Comparison of ENCODE assay signal across 9 mouse cellular contexts in genomic region chr9:20857131-20857530, GRCm38 (mm10). TPM values are rescaled to one million over a fixed set of nuclear protein-coding genes. Genes with fewer than 3 reads are reported as not detected.
DNase-seq lines count a peak whose midpoint lies in the region; ATAC-seq and TF ChIP-seq lines count a peak whose summit lies in the region.
"Had no signal": no experiment of that assay in that cellular context is flagged by ENCODE, and none has a peak within 500 bp of the region (broad histone marks: within the 10 kb centered on the region; RNA-seq: fewer than 3 reads in every experiment).

No protein-coding gene starts in this region.

- TF ChIP-seq POLR2A in brain, embryonic 14.5 days (IDR thresholded peaks at IDR 0.05; ENCODE audit: borderline replicate concordance, extremely low read depth, insufficient read depth, insufficient read length, poor library complexity, severe bottlenecking), result no peak

- no peak for ATAC-seq in neural tube, embryonic 15.5 days (ENCODE audit: low FRiP score)
- ATAC-seq in kidney, embryonic 14.5 days (ENCODE audit: low FRiP score, low TSS enrichment), result peak; percentile 58; the same call in 1 of the 2 replicates

- H3K27ac ChIP-seq in neural tube, embryonic 15.5 days (replicated peaks), result no peak overlapping the region
- no peak overlapping the region for H3K27ac ChIP-seq in kidney, embryonic 14.5 days (ENCODE audit: low read depth, low read length)
- H3K27ac ChIP-seq: heart, embryonic 13.5 days had no signal

- peak; percentile 64 for DNase-seq in neural tube, embryonic 10.5 days (ENCODE audit: extremely low spot score, low spot score)
- DNase-seq in brain, embryonic 14.5 days (ENCODE audit: low read depth), result peak; percentile 22
- DNase-seq in naive thymus-derived CD4-positive, alpha-beta T cell, adult 2 months (ENCODE audit: low read depth), result peak; percentile 62
- DNase-seq in left cerebral cortex, postnatal 36 days (ENCODE audit: low spot score in 2 of 2), result no peak
- DNase-seq in left cerebral cortex, adult 8-10 months (ENCODE audit: low spot score in 2 of 2), result no peak

- 11% methylated on average over 6 of the region's 6 CpGs for WGBS in neural tube, embryonic 15.5 days
- WGBS in kidney, embryonic 14.5 days, result 5% methylated on average over 6 of the region's 6 CpGs

- H3K27me3 ChIP-seq in neural tube, embryonic 15.5 days (replicated peaks), result peaks cover 14% of the 10 kb centered on the region; the same call in 1 of the 2 replicates
- no peaks in the 10 kb centered on the region; the same call in 1 of the 2 replicates for H3K27me3 ChIP-seq in kidney, embryonic 14.5 days (ENCODE audit: control insufficient read depth, insufficient read depth, low read length)

- no peaks in the 10 kb centered on the region for H3K4me1 ChIP-seq in neural tube, embryonic 15.5 days
- no peaks in the 10 kb centered on the region for H3K4me1 ChIP-seq in kidney, embryonic 14.5 days (ENCODE audit: control insufficient read depth, insufficient read depth, low read length)
- H3K4me1 ChIP-seq: heart, embryonic 13.5 days had no signal

- H3K4me3 ChIP-seq in neural tube, embryonic 15.5 days (replicated peaks), result no peak overlapping the region
- no peak overlapping the region for H3K4me3 ChIP-seq in kidney, embryonic 14.5 days (ENCODE audit: low read length)
- H3K4me3 ChIP-seq: heart, embryonic 13.5 days had no signal

- no peaks in the 10 kb centered on the region for H3K36me3 ChIP-seq in neural tube, embryonic 15.5 days
- no peaks in the 10 kb centered on the region for H3K36me3 ChIP-seq in kidney, embryonic 14.5 days (ENCODE audit: control insufficient read depth, insufficient read depth, low read length)
- H3K36me3 ChIP-seq: heart, embryonic 13.5 days had no signal

- TF ChIP-seq CTCF in brain, embryonic 14.5 days (IDR thresholded peaks at IDR 0.05; ENCODE audit: borderline replicate concordance, extremely low read depth, insufficient read depth, insufficient read length), result no peak

- H3K9ac ChIP-seq in neural tube, embryonic 15.5 days (replicated peaks), result no peak overlapping the region
- H3K9ac ChIP-seq in kidney, embryonic 14.5 days (ENCODE audit: low read depth, low read length), result no peak overlapping the region
- H3K9ac ChIP-seq: heart, embryonic 13.5 days had no signal

- H3K9me3 ChIP-seq in neural tube, embryonic 15.5 days (replicated peaks), result no peaks in the 10 kb centered on the region
- H3K9me3 ChIP-seq in kidney, embryonic 14.5 days (ENCODE audit: control insufficient read depth, low read length), result no peaks in the 10 kb centered on the region
- H3K9me3 ChIP-seq: heart, embryonic 13.5 days had no signal

- H3K4me2 ChIP-seq in neural tube, embryonic 15.5 days, result no peak overlapping the region
- H3K4me2 ChIP-seq in kidney, embryonic 14.5 days (replicated peaks; ENCODE audit: low read depth, low read length), result no peak overlapping the region
- H3K4me2 ChIP-seq: heart, embryonic 13.5 days had no signal

- intact Hi-C loops in left cerebral cortex, postnatal 36 days (cut with DNase I), result no loop called here

RNA-seq across cellular contexts. Expression of gene A230050P20Rik, which starts 11.3 kb away (rescaled TPM):
- polyA plus RNA-seq in neural tube, embryonic 15.5 days (2015; fragmentation: Nextera tagmentation; extraction: Ambion mirVana), result 17.0 and 23.2 TPM in 2 replicates
- polyA plus RNA-seq in brain, embryonic 14.5 days (2012; rRNA removed), result 6.6 and 8.7 TPM in 2 replicates
- 6.1 and 7.8 TPM in 2 replicates for polyA plus RNA-seq in kidney, embryonic 14.5 days (2014; fragmentation: Nextera tagmentation; extraction: Ambion mirVana)
- 10 to 100 TPM; 65.7 to 90.2 TPM for total RNA-seq in left cerebral cortex, postnatal 36 days (2021)
- 10 to 100 TPM; 71.9 to 91.7 (median 82.6) TPM for total RNA-seq in left cerebral cortex, adult 8-10 months (2022)

RNA-seq across cellular contexts. Expression of gene Angptl6, which starts 22.4 kb away (rescaled TPM):
- polyA plus RNA-seq in neural tube, embryonic 15.5 days (2015; fragmentation: Nextera tagmentation; extraction: Ambion mirVana), result 11.8 and 13.8 TPM in 2 replicates
- 11.7 and 13.9 TPM in 2 replicates for polyA plus RNA-seq in brain, embryonic 14.5 days (2012; rRNA removed)
- 2.0 and 2.2 TPM in 2 replicates for polyA plus RNA-seq in kidney, embryonic 14.5 days (2014; fragmentation: Nextera tagmentation; extraction: Ambion mirVana)
- 10 to 100 TPM; 10.5 to 11.8 TPM for total RNA-seq in left cerebral cortex, postnatal 36 days (2021)
- 10 to 100 TPM in 1 of 4 experiments, 1 to 10 TPM in 3; 8.4 to 10.1 (median 9.2) TPM for total RNA-seq in left cerebral cortex, adult 8-10 months (2022)

RNA-seq across cellular contexts. Expression of gene Ppan, which starts 30.8 kb away (rescaled TPM):
- polyA plus RNA-seq in neural tube, embryonic 15.5 days (2015; fragmentation: Nextera tagmentation; extraction: Ambion mirVana), result 49.7 and 57.3 TPM in 2 replicates
- polyA plus RNA-seq in brain, embryonic 14.5 days (2012; rRNA removed), result 73.8 and 96.8 TPM in 2 replicates
- 82.3 and 90.0 TPM in 2 replicates for polyA plus RNA-seq in kidney, embryonic 14.5 days (2014; fragmentation: Nextera tagmentation; extraction: Ambion mirVana)
- total RNA-seq in left cerebral cortex, postnatal 36 days (2021), result 10 to 100 TPM; 18.6 to 23.9 TPM
- 10 to 100 TPM; 21.5 to 27.2 (median 23.6) TPM for total RNA-seq in left cerebral cortex, adult 8-10 months (2022)

RNA-seq across cellular contexts. Expression of gene Rdh8, which starts 38.8 kb away (rescaled TPM):
- not detected in 2 replicates for polyA plus RNA-seq in neural tube, embryonic 15.5 days (2015; fragmentation: Nextera tagmentation; extraction: Ambion mirVana)
- polyA plus RNA-seq in brain, embryonic 14.5 days (2012; rRNA removed), result not detected in 2 replicates
- polyA plus RNA-seq in kidney, embryonic 14.5 days (2014; fragmentation: Nextera tagmentation; extraction: Ambion mirVana), result not detected in 2 replicates
- not detected for total RNA-seq in left cerebral cortex, postnatal 36 days (2021)
- not detected for total RNA-seq in left cerebral cortex, adult 8-10 months (2022)
- polyA plus RNA-seq: heart, embryonic 13.5 days; small intestine, adult 2 months had no signal

RNA-seq across cellular contexts. Expression of gene Eif3g, which starts 41.3 kb away (rescaled TPM):
- polyA plus RNA-seq in neural tube, embryonic 15.5 days (2015; fragmentation: Nextera tagmentation; extraction: Ambion mirVana), result 260 and 274 TPM in 2 replicates
- polyA plus RNA-seq in brain, embryonic 14.5 days (2012; rRNA removed), result 144 and 152 TPM in 2 replicates
- polyA plus RNA-seq in kidney, embryonic 14.5 days (2014; fragmentation: Nextera tagmentation; extraction: Ambion mirVana), result 327 and 329 TPM in 2 replicates
- 100 to 1,000 TPM; 120 to 124 TPM for total RNA-seq in left cerebral cortex, postnatal 36 days (2021)
- 100 to 1,000 TPM; 130 to 139 (median 136) TPM for total RNA-seq in left cerebral cortex, adult 8-10 months (2022)

Comparison
In these comparisons a context has a peak if more than half of its experiments do, and no peak if none do; other contexts are left out.
1. DNase-seq: peak in neural tube, embryonic 10.5 days (single experiment), brain, embryonic 14.5 days (single experiment) and naive thymus-derived CD4-positive, alpha-beta T cell, adult 2 months (single experiment); none in left cerebral cortex, postnatal 36 days (0 of 2) and left cerebral cortex, adult 8-10 months (0 of 2).